Mouse (Mus musculus) hindbrain, embryonic 16.5 days (tissue): ENCODE results near the gene Slc22a3. TPM values are rescaled to one million over a fixed set of nuclear protein-coding genes. Genes with fewer than 3 reads are reported as not detected.

Experiments
- ATAC-seq: fragments of 200-750 bp; cut with Nextera tagmentation; 2 replicates; pipeline ENCODE4 v1.8.0; 2017; ENCODE audit warnings: moderate TSS enrichment, moderate library complexity
- H3K27ac ChIP-seq: fragments of 300-500 bp; sonication (generic); 2 replicates; pipeline ENCODE4 v1.5.1; 2014; ENCODE audit warnings: low read depth, mild to moderate bottlenecking, control low read depth, low read length, moderate library complexity
- H3K27me3 ChIP-seq: fragments of 300-500 bp; sonication (generic); replicated peaks from 2 replicates; pipeline ENCODE4 v1.6.1; 2014; ENCODE audit warnings: low read length; ENCODE audit not compliant: control insufficient read depth, insufficient read depth
- H3K36me3 ChIP-seq: fragments of 300-500 bp; sonication (generic); 2 replicates; pipeline ENCODE4 v1.6.1; 2014; ENCODE audit warnings: mild to moderate bottlenecking, low read length, moderate library complexity, mixed read lengths; ENCODE audit not compliant: control insufficient read depth, insufficient read depth
- H3K4me1 ChIP-seq: fragments of 300-500 bp; sonication (generic); 2 replicates; pipeline ENCODE4 v1.6.1; 2014; ENCODE audit warnings: low read depth, low read length; ENCODE audit not compliant: control insufficient read depth, insufficient read depth
- H3K4me2 ChIP-seq: fragments of 300-500 bp; sonication (generic); 2 replicates; pipeline ENCODE4 v1.6.1; 2014; ENCODE audit warnings: mild to moderate bottlenecking, low read length, control low read depth, moderate library complexity
- H3K4me3 ChIP-seq: fragments of 300-500 bp; sonication (generic); 2 replicates; pipeline ENCODE4 v1.5.1; 2014; ENCODE audit warnings: mild to moderate bottlenecking, low read length, control low read depth, moderate library complexity
- H3K9ac ChIP-seq: fragments of 300-500 bp; sonication (generic); 2 replicates; pipeline ENCODE4 v1.6.1; 2014; ENCODE audit warnings: low read depth, mild to moderate bottlenecking, control low read depth, low read length, moderate library complexity
- H3K9me3 ChIP-seq: fragments of 300-500 bp; sonication (generic); 2 replicates; pipeline ENCODE4 v1.6.1; 2014; ENCODE audit warnings: mild to moderate bottlenecking, low read length, moderate library complexity; ENCODE audit not compliant: control insufficient read depth
- WGBS: fragments of 180-500 bp; shearing (Covaris S2); extraction: QIAGEN DNeasy Blood & Tissue Kit; methylation state at CpG from one replicate; pipeline ENCODE4 v1.1.7; 2014; 5-methylcytosine and 5-hydroxymethylcytosine counted together
- polyA plus RNA-seq: library from polyadenylated mRNA; unstranded; fragments of >200 nt; fragmentation: Nextera tagmentation; extraction: Ambion mirVana; gene quantifications from 2 replicates; pipeline ENCODE4 v1.2.1, GENCODE M21; 2015

The Slc22a3 gene
- polyA plus RNA-seq, 1 experiment from 2014 or later = 2.9 TPM

DNA sequence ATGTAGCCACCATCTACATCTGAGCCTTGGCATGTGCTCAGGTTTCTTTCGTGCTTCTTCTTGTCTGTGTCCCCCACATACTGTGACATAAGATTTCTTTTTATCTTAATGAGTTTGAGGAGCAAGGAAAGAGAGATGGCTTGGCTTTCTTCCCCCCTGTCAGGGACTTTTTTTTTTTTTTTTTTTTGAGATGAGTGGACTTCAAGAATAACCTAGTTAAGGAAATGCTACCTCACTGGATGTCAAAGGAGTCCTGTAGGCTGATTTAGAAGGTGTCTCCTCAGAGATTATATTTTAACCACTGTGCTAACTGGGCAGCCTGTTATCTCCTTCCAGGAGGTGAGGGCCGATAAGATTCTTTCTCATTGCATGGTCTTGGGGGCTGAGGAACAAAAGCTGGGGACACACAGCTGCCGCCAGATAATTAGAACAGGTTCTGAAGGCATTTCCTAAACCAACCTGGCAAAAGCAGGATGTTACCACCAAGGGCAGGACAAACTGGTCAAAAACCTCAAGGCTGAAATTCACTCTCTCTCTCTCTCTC lies 133.8 kb downstream of the Slc22a3 start:
- no peaks in the 10 kb centered on the region for H3K36me3 ChIP-seq
- no peaks in the 10 kb centered on the region for H3K4me1 ChIP-seq
- WGBS = 72% methylated on average over 3 of the region's 3 CpGs
- no peak for ATAC-seq
- H3K9ac ChIP-seq = no peak overlapping the region
- H3K27ac ChIP-seq = no peak overlapping the region
- no peaks in the 10 kb centered on the region for H3K9me3 ChIP-seq
- H3K27me3 ChIP-seq = no peaks in the 10 kb centered on the region
- no peak overlapping the region for H3K4me2 ChIP-seq
- H3K4me3 ChIP-seq = no peak overlapping the region

DNA sequence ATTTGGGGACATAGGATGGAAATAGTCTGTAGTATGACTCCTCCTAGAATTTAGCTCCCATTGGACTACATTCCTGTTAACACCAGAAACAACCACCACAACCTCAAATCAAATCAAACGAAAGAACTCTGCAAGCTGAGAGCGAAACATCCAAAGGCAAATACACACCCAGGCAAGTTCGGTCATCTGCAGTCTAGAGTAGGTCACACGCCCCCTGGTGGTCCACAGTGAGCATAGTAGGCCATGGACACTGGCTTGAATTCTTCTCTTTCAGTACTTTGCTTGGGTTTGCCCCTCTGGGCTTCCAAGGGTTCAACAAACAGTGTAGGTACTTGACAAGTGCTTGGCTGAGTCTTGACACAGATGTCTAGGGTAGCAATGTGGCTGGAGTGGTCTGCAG lies 135.5 kb downstream of the Slc22a3 start:
- no peak overlapping the region for H3K9ac ChIP-seq
- H3K4me3 ChIP-seq = no peak overlapping the region
- no peaks in the 10 kb centered on the region for H3K36me3 ChIP-seq
- H3K27me3 ChIP-seq = no peaks in the 10 kb centered on the region
- H3K27ac ChIP-seq = no peak overlapping the region
- H3K4me1 ChIP-seq = no peaks in the 10 kb centered on the region
- ATAC-seq = no peak; the same call in 1 of the 2 replicates
- 21% methylated on average over 4 of the region's 4 CpGs for WGBS
- H3K4me2 ChIP-seq = peak overlapping the region; percentile 38
- H3K9me3 ChIP-seq = no peaks in the 10 kb centered on the region

GRCm38 (mm10) chr17:12371310-12371925 lies 136.1 kb downstream of the Slc22a3 start:
- Histone ChIP-seq H3K4me1 (no peaks in the 10 kb centered on the region), H3K4me2 (peak overlapping the region; percentile 38), H3K9ac (no peak overlapping the region), H3K27me3 (no peaks in the 10 kb centered on the region), H3K27ac (no peak overlapping the region), H3K4me3 (no peak overlapping the region), H3K9me3 (no peaks in the 10 kb centered on the region), H3K36me3 (no peaks in the 10 kb centered on the region)
- WGBS = 33% methylated on average over 10 of the region's 10 CpGs
- ATAC-seq = no peak

DNA sequence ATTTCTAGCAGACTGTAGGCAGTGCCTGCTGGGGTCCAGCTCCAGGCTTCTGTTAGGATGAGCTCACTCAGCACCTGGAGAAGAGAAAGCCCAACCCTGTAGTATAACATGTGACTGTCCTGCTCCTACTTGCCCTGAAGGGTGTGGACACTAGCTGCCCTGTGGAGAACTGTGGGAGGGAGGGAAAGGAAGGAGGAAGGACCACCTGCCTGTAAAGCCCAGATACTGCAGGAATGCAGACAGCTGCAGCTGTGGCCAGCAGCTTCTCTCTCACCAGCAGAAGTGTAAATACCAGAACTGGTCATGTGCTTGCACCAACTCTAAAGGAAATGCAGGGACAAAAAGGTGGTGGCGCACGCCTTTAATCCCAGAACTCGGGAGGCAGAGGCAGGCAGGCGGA lies 137.2 kb downstream of the Slc22a3 start:
- no peak overlapping the region for H3K9ac ChIP-seq
- H3K4me2 ChIP-seq = no peak overlapping the region
- 87% methylated on average over 4 of the region's 4 CpGs for WGBS
- H3K4me1 ChIP-seq = no peaks in the 10 kb centered on the region
- ATAC-seq = no peak
- H3K9me3 ChIP-seq = no peaks in the 10 kb centered on the region
- no peaks in the 10 kb centered on the region for H3K27me3 ChIP-seq
- H3K36me3 ChIP-seq = no peaks in the 10 kb centered on the region
- no peak overlapping the region for H3K4me3 ChIP-seq
- H3K27ac ChIP-seq = no peak overlapping the region

DNA sequence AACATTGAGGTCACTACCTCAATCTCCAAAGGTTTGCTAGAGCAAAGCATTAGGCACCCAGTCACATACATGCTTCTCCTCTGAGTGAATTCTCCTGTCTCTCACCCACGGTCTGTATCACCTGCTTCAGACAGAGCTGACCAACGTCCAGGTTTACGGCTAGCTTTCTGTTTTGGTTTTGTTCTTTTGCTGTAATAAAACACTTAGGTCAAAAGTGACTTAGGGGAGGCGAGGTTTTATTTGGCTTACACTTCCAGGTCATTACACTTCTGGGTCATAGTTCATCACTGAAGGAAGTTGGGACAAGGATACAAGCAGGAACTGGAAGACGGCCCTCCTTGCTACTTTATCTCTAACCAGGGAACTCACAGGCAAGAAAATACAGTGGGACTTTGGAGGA lies 138.1 kb downstream of the Slc22a3 start:
- WGBS = 70% methylated on average over 5 of the region's 5 CpGs
- Histone ChIP-seq H3K27me3 (no peaks in the 10 kb centered on the region), H3K9ac (no peak overlapping the region), H3K36me3 (no peaks in the 10 kb centered on the region), H3K4me1 (no peaks in the 10 kb centered on the region), H3K4me3 (no peak overlapping the region), H3K4me2 (no peak overlapping the region), H3K27ac (no peak overlapping the region), H3K9me3 (no peaks in the 10 kb centered on the region)
- no peak for ATAC-seq

Other genes with a start within 250 kb of the Slc22a3 start
- 33.1 and 39.7 TPM in 2 replicates for gene Map3k4, start 188.9 kb downstream of the Slc22a3 start, polyA plus RNA-seq
- not detected in 2 replicates for gene Plg, start 129.1 kb downstream of the Slc22a3 start, polyA plus RNA-seq
- gene Slc22a2, start 76.4 kb upstream of the Slc22a3 start, polyA plus RNA-seq = 1.0 and 2.5 TPM in 2 replicates
- gene Slc22a1, start 168.1 kb upstream of the Slc22a3 start, polyA plus RNA-seq = not detected in 2 replicates